Mouse (Mus musculus): Measurements from ENCODE around the gene Katnal1. TPM values are rescaled to one million over a fixed set of nuclear protein-coding genes. Genes with fewer than 3 reads are reported as not detected.
A peak's percentile ranks its signal among the peaks of the same experiment; 100 is the strongest.

The Katnal1 gene
- polyA plus RNA-seq, 1 experiment from 2014 or later: 8.4 TPM

DNA sequence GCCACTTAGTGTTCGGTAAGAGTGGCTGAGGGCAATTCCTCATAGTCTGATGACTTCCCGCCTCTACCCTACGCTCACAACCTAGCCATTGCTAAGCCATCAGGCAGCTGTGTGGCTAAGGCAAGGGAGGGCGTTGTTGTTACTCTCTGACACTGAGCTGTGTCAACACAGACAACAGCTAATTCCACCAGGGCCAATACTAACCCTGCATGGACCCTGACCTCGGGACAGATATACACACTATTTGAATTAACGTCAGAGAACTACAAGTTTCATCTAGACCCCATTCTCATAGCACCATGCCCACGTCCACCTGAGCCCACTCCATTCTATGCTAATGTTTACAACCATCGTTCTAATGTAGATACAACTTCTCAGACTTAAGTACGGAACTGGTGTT, 5.1 kb downstream of the Katnal1 start:
- WGBS (ENCODE audit: insufficient replicate concordance): 76% methylated on average over 9 of the region's 9 CpGs
- no peak for ATAC-seq (ENCODE audit: low read depth)
- H3K27ac ChIP-seq: no peak overlapping the region

DNA sequence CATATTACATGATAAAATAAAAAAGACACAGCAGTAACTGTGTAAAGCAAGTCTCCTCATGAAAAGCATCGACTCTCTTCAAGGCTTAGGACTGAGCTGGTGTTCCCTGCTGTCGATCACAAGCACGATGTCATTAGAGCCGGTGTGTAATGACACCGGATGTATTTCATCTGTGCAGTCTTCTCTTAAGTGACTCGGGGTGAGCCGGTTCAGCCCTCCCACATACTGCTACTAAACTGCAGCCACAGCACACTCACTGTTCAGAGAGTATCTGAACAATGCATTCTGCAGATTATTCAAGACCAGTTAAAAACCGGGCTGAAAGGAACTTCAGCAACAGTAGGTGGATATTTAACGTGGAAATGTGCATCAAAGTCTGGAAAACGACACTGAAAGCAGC, 5.7 kb downstream of the Katnal1 start:
- Histone ChIP-seq H3K4me1 (replicated peaks) (peaks cover 49% of the 10 kb centered on the region), H3K4me2 (no peak overlapping the region), H3K9me3 (replicated peaks) (no peaks in the 10 kb centered on the region), H3K36me3 (peaks cover 40% of the 10 kb centered on the region), H3K27ac (no peak overlapping the region), H3K27me3 (no peaks in the 10 kb centered on the region), H3K9ac (no peak overlapping the region), H3K4me3 (replicated peaks) (no peak overlapping the region)
- 71% methylated on average over 10 of the region's 10 CpGs for WGBS (ENCODE audit: insufficient replicate concordance)
- no peak for ATAC-seq (ENCODE audit: low read depth)
- DNase-seq: no peak

More for the DNA sequence above, 5.1 kb downstream of the Katnal1 start:
- DNase-seq: no peak
- Histone ChIP-seq H3K9me3 (replicated peaks) (no peaks in the 10 kb centered on the region), H3K36me3 (peaks cover 34% of the 10 kb centered on the region), H3K4me2 (no peak overlapping the region), H3K4me3 (replicated peaks) (no peak overlapping the region), H3K4me1 (replicated peaks) (peaks cover 51% of the 10 kb centered on the region), H3K9ac (no peak overlapping the region), H3K27me3 (no peaks in the 10 kb centered on the region)

DNA sequence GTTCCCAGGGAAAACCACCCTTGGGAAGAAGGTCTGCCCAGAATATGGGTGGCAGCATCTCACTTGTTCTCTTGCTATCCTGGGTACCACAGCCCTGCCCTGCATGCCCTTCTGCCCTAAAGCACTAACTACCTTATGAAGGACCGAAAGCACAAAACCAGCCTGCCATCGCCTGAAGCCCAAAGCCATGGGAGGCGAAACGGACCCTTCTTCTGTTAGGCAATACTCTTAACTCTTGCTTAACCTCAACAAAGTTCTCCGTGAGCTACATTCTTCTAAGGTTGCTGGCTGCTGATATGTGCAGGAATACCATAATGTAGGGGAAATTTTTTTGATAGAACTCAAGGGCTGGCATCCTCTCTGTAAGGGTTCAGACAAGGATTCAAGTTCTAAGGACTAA, 6.3 kb downstream of the Katnal1 start:
- 73% methylated on average over 5 of the region's 5 CpGs for WGBS (ENCODE audit: insufficient replicate concordance)
- no peaks in the 10 kb centered on the region for H3K27me3 ChIP-seq
- H3K9ac ChIP-seq: no peak overlapping the region
- H3K36me3 ChIP-seq: peaks cover 47% of the 10 kb centered on the region
- H3K27ac ChIP-seq: no peak overlapping the region
- H3K4me2 ChIP-seq: no peak overlapping the region
- ATAC-seq (ENCODE audit: low read depth) (no peak), DNase-seq (no peak)
- H3K4me1 ChIP-seq (replicated peaks): peaks cover 47% of the 10 kb centered on the region
- H3K9me3 ChIP-seq (replicated peaks): no peaks in the 10 kb centered on the region
- no peak overlapping the region for H3K4me3 ChIP-seq (replicated peaks)

DNA sequence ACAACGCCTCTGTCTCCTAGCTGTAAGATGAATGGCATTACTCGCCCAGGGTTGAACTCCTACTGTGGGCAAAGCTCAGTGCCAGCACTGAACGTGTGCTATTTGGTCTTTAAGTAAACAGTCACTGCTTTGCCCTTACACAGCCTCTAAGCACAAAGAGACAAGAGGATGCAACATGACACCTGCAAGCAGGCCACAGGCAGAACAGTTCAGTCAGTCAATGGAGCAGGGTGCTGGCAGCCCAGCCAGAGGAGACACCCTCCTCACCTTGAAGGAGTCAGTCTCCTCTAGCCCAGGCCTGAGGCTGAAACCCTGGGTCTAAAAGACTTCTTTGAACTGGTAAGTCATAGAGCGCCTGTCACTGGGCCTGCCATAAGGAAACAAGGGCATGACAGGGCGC, 11.1 kb downstream of the Katnal1 start:
- no peak overlapping the region for H3K4me3 ChIP-seq (replicated peaks)
- peaks cover 2% of the 10 kb centered on the region; the same call in 1 of the 2 replicates for H3K4me1 ChIP-seq (replicated peaks)
- H3K27me3 ChIP-seq: no peaks in the 10 kb centered on the region
- H3K36me3 ChIP-seq: peaks cover 66% of the 10 kb centered on the region
- peaks cover 12% of the 10 kb centered on the region for H3K9me3 ChIP-seq (replicated peaks)
- H3K27ac ChIP-seq: no peak overlapping the region
- ATAC-seq (ENCODE audit: low read depth) (no peak), DNase-seq (no peak)
- H3K4me2 ChIP-seq: no peak overlapping the region
- WGBS (ENCODE audit: insufficient replicate concordance): 79% methylated on average over 5 of the region's 5 CpGs
- no peak overlapping the region for H3K9ac ChIP-seq

DNA sequence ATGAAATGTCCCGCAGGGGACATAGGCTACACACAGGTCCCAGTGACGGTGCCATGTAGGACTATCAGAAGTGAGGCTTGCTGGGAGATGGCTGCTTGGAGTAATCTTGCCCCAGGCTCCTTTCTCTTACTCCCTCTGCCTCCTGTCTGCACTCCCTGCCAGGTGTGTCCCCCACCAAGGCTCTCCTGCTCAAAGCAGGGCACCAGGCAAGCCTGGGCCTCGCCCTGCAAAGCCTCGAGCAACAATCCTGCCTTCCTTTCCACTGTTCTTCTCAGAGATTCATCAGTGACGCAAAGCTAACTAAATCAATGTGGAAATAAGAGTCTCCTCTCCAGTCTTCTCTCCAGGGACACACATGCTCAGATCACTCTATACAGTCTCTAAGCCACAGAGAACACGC, 12.3 kb downstream of the Katnal1 start:
- ATAC-seq (ENCODE audit: low read depth) (no peak), DNase-seq (no peak)
- Histone ChIP-seq H3K4me3 (replicated peaks) (no peak overlapping the region), H3K4me2 (no peak overlapping the region), H3K9me3 (replicated peaks) (peaks cover 17% of the 10 kb centered on the region), H3K9ac (no peak overlapping the region), H3K36me3 (peaks cover 77% of the 10 kb centered on the region), H3K27me3 (no peaks in the 10 kb centered on the region), H3K4me1 (replicated peaks) (peaks cover 11% of the 10 kb centered on the region), H3K27ac (no peak overlapping the region)
- 85% methylated on average over 6 of the region's 6 CpGs for WGBS (ENCODE audit: insufficient replicate concordance)

DNA sequence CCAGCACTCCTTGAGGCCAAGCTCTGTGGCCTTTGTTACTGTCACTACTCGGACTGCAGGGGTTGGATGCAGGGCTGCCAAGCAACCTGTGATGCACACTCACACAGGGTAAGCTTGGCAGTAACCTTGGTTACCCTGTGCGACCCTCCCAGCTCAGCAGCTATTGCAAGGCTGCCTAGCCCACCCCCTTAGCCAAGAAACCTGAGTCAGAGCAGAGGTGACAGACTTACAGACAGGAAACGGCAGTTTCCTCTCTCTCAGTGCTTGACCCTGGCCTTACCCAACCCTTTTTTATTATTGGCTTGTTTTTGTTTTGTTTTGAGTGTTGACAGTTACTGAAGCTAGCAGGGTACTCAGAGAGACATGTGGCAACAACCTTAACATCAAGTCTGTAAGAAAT, 16.9 kb downstream of the Katnal1 start:
- no peak overlapping the region for H3K27ac ChIP-seq

DNA sequence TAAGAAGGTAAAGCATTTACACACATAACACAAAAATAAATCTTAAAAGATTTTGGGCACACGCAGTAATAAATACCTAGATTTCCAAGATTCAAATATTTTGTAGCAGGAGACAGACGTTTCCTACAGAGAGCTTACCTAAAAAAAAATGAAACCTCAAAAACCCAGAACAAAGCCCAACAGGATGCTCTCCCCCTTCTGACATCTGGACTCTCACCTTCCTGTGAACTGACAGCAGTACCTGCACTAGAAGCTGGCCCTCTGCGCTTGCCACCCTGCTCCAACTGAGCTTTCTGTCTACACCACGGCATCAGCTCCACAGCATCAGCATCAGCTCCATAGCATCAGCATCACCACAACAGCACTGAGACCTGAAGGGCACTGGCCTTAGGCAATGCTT, 19.1 kb downstream of the Katnal1 start:
- no peaks in the 10 kb centered on the region for H3K27me3 ChIP-seq
- no peak overlapping the region for H3K27ac ChIP-seq
- no peak overlapping the region for H3K9ac ChIP-seq
- peaks cover 64% of the 10 kb centered on the region for H3K36me3 ChIP-seq
- 81% methylated on average over 4 of the region's 4 CpGs for WGBS (ENCODE audit: insufficient replicate concordance)
- no peak overlapping the region for H3K4me3 ChIP-seq (replicated peaks)
- H3K9me3 ChIP-seq (replicated peaks): peaks cover 17% of the 10 kb centered on the region
- no peak for ATAC-seq (ENCODE audit: low read depth)
- DNase-seq: no peak
- no peak overlapping the region for H3K4me2 ChIP-seq
- H3K4me1 ChIP-seq (replicated peaks): peaks cover 67% of the 10 kb centered on the region

More for the DNA sequence above, 16.9 kb downstream of the Katnal1 start:
- H3K4me3 ChIP-seq (replicated peaks): no peak overlapping the region
- H3K27me3 ChIP-seq: no peaks in the 10 kb centered on the region
- peaks cover 78% of the 10 kb centered on the region for H3K36me3 ChIP-seq
- H3K4me1 ChIP-seq (replicated peaks): peaks cover 48% of the 10 kb centered on the region
- ATAC-seq (ENCODE audit: low read depth) (no peak), DNase-seq (no peak)
- H3K9ac ChIP-seq: no peak overlapping the region
- 36% methylated on average over 3 of the region's 3 CpGs for WGBS (ENCODE audit: insufficient replicate concordance)
- H3K4me2 ChIP-seq: no peak overlapping the region
- H3K9me3 ChIP-seq (replicated peaks): peaks cover 17% of the 10 kb centered on the region

DNA sequence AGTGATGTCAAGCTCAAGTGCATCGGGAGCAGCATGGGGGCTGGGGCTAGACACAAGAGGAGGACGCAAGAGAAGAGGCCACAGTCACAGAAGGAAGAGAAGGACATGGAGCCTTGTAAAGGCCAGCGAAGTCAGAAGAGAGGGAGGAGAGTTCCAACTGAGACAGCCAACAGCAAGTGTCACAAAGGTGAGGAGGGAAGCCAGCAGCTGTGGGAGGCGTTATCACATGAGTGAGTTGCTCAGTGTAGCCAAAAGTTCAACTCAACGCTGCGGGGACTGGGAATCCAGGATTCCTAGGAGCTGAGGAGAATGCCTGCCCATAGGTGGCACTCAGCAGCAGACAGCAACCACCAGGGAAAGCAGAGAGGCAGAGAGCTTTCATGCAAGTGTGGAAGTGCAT, 19.7 kb downstream of the Katnal1 start:
- Histone ChIP-seq H3K9me3 (replicated peaks) (peaks cover 16% of the 10 kb centered on the region), H3K4me1 (replicated peaks) (peaks cover 73% of the 10 kb centered on the region), H3K4me2 (no peak overlapping the region), H3K4me3 (replicated peaks) (no peak overlapping the region), H3K9ac (no peak overlapping the region; the same call in 1 of the 2 replicates), H3K36me3 (peaks cover 61% of the 10 kb centered on the region), H3K27ac (peak overlapping the region; percentile 34; the same call in 1 of the 2 replicates), H3K27me3 (no peaks in the 10 kb centered on the region)
- DNase-seq (no peak), ATAC-seq (ENCODE audit: low read depth) (no peak)
- 62% methylated on average over 6 of the region's 6 CpGs for WGBS (ENCODE audit: insufficient replicate concordance)

DNA sequence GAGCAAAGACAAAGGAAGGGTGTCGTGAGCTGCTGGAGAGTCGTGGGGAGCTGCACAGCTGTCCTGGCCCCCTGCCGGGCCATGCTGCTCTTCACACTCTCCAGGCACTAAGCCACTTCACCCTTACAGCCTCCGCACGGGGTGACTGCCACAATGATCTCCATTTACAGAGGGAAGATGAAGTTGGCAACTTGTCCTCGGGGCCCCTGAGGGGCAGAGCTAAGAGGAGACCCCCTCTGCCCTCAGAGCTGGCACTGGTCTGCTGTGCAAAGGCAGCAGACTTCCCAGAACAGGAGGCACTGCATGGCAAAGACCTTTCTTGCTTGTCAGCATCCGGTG, 20.1 kb downstream of the Katnal1 start:
- peaks cover 62% of the 10 kb centered on the region for H3K36me3 ChIP-seq
- ATAC-seq (ENCODE audit: low read depth) (no peak), DNase-seq (no peak)
- H3K9ac ChIP-seq: no peak overlapping the region
- H3K27ac ChIP-seq: peak overlapping the region; percentile 34; the same call in 1 of the 2 replicates
- H3K4me3 ChIP-seq (replicated peaks): no peak overlapping the region
- WGBS (ENCODE audit: insufficient replicate concordance): 53% methylated on average over 7 of the region's 7 CpGs
- no peaks in the 10 kb centered on the region for H3K27me3 ChIP-seq
- H3K4me2 ChIP-seq: no peak overlapping the region
- H3K9me3 ChIP-seq (replicated peaks): peaks cover 13% of the 10 kb centered on the region
- peaks cover 77% of the 10 kb centered on the region for H3K4me1 ChIP-seq (replicated peaks)

DNA sequence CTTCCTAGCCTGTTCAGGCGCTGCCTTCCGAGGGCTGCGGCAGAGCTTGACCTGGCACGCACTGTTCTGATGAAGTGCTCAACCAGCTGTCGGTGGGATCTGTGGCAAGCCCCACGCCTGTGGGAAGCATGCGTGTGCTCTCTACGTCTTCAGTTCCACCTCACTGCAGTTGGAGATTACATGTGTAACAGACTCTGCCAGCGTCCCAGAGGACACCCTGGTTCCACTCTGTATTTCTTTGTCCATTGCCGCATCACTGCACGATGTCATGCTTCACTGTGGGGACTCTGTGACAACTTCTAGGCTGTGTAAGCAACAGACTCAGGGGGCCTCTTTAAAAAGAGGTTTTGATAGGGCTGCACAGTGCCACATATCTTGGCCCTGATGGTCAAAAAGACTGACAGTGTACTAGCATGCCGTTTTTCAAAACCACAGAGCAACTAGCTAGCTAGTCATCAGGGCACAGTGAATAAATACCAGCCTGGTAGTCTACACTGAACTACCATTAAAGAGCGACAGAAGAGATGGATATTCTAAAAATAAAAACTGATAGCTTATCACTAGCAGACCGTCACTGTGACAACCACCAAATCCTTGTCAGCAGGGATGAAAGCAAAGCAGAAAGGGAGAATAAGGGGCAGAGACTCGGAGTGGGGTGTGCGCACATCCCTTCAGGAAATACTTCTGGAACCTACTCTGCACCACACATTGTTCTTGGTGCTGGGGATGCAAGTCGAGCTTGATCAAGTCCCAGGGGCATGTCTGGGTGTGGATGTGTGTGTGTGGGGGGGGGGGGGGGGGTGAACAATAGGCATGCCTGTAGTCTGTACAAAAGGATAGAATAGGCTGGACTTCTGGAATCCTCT, 20.7 kb downstream of the Katnal1 start:
- peak; percentile 14; the same call in 1 of the 2 replicates for ATAC-seq (ENCODE audit: low read depth)
- Histone ChIP-seq H3K9ac (peak overlapping the region; percentile 31; the same call in 1 of the 2 replicates), H3K4me3 (replicated peaks) (no peak overlapping the region), H3K27ac (0 out of 2 replicates have a peak overlapping the region, but pooled peaks have one; percentile 11), H3K27me3 (no peaks in the 10 kb centered on the region), H3K4me1 (replicated peaks) (peaks cover 83% of the 10 kb centered on the region), H3K9me3 (replicated peaks) (peaks cover 9% of the 10 kb centered on the region), H3K4me2 (peak overlapping the region; percentile 3), H3K36me3 (peaks cover 64% of the 10 kb centered on the region)
- DNase-seq: no peak
- 54% methylated on average over 17 of the region's 17 CpGs for WGBS (ENCODE audit: insufficient replicate concordance)

DNA sequence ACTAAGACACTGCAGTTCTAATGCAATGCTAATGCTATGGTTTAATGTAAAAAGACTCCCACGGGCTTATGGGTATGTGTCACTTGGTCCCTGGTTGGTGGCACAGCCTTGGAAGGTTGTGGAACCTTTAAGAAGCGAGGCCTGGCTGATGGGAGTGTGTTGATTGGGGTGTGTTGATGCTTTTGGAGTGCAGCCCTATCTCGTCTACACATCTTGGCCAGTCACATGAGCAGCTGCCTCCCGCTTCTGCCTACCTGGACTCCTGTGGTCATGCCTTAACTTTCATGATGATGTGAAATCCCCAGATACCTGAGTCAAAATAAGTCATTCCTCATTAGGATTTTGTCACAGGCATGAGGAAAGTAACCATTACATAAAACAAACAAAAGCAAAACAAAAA, 22.8 kb downstream of the Katnal1 start:
- H3K4me1 ChIP-seq (replicated peaks): peaks cover 71% of the 10 kb centered on the region
- ATAC-seq (ENCODE audit: low read depth) (peak; percentile 56; the same call in 1 of the 2 replicates), DNase-seq (no peak)
- 54% methylated on average over 4 of the region's 4 CpGs for WGBS (ENCODE audit: insufficient replicate concordance)
- no peaks in the 10 kb centered on the region for H3K27me3 ChIP-seq
- H3K9ac ChIP-seq: no peak overlapping the region
- no peak overlapping the region for H3K4me2 ChIP-seq
- H3K27ac ChIP-seq: peak overlapping the region; percentile 31; the same call in 1 of the 2 replicates
- H3K36me3 ChIP-seq: peaks cover 55% of the 10 kb centered on the region
- H3K9me3 ChIP-seq (replicated peaks): no peaks in the 10 kb centered on the region
- H3K4me3 ChIP-seq (replicated peaks): no peak overlapping the region

DNA sequence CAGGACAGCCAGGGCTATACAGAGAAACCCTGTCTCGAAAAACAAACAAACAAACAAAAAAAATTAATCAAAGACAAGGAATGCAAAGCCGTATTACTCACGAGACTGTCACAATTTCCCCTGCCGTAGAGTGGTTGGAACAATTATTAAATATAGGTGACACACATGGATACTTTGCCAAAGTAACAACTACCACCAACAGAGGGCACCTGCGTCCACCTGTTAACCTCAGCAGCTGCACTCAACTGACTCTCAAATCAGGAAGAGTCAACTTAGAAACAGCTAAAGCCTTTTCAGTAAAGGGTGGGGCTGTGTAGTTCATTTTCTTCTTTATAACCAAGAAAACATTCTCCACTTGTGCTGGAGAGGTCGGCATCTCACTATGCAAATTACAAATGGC, 24.3 kb downstream of the Katnal1 start:
- ATAC-seq (ENCODE audit: low read depth): no peak

More for the DNA sequence above, 24.3 kb downstream of the Katnal1 start:
- Histone ChIP-seq H3K9me3 (replicated peaks) (no peaks in the 10 kb centered on the region), H3K4me2 (no peak overlapping the region), H3K4me3 (replicated peaks) (no peak overlapping the region), H3K4me1 (replicated peaks) (peaks cover 65% of the 10 kb centered on the region), H3K27me3 (no peaks in the 10 kb centered on the region), H3K9ac (no peak overlapping the region), H3K36me3 (peaks cover 48% of the 10 kb centered on the region), H3K27ac (no peak overlapping the region)
- DNase-seq: peak; percentile 26
- WGBS (ENCODE audit: insufficient replicate concordance): 71% methylated on average over 6 of the region's 6 CpGs

Data from liver, embryonic 13.5 days (tissue).